Mouse (Mus musculus): ENCODE measurements around the gene Pck2.

- TF ChIP-seq EP300 (IDR thresholded peaks at IDR 0.05; ENCODE audit: insufficient read depth, low read depth, low read length) (no peak), POLR2A (IDR thresholded peaks at IDR 0.05; ENCODE audit: insufficient read depth, low read depth, low read length) (no peak)
These were observed 11.3 kb downstream of the Pck2 start for GRCm38 (mm10) chr14:55551347-55551746.
